Mouse (Mus musculus) bone marrow macrophage, adult 2 months (primary cell): ENCODE measurements around the gene Trmt44. TPM values are rescaled to one million over a fixed set of nuclear protein-coding genes. Genes with fewer than 3 reads are reported as not detected.

ENCODE experiments used
- H3K27ac ChIP-seq: 2 replicates; pipeline ENCODE4 v1.5.1; 2012; ENCODE audit warnings: low read depth, low read length; ENCODE audit not compliant: insufficient read depth
- H3K4me1 ChIP-seq: 2 replicates; pipeline ENCODE4 v1.6.1; 2012; ENCODE audit warnings: low read length; ENCODE audit not compliant: control insufficient read depth, insufficient read depth
- H3K4me3 ChIP-seq: 2 replicates; pipeline ENCODE4 v1.5.1; 2012; ENCODE audit warnings: mild to moderate bottlenecking, low read length, moderate library complexity; ENCODE audit not compliant: insufficient read depth
- CTCF ChIP-seq: IDR thresholded peaks from 2 replicates; pipeline ENCODE4 v1.5.1; 2012; ENCODE audit warnings: low read depth, mild to moderate bottlenecking, low read length, moderate library complexity
- POLR2A ChIP-seq: IDR thresholded peaks from 2 replicates; pipeline ENCODE4 v1.6.1; 2012; ENCODE audit warnings: mild to moderate bottlenecking, low read depth, low read length, borderline replicate concordance
- polyA plus RNA-seq: library from polyadenylated mRNA; stranded (reverse); fragments of >200 nt; gene quantifications from 2 replicates; pipeline ENCODE4 v1.2.4, GENCODE M21; 2012; ENCODE audit not compliant: missing spikeins, insufficient read depth, insufficient read length

The Trmt44 gene
- polyA plus RNA-seq, 1 experiment = 6.8 TPM

DNA sequence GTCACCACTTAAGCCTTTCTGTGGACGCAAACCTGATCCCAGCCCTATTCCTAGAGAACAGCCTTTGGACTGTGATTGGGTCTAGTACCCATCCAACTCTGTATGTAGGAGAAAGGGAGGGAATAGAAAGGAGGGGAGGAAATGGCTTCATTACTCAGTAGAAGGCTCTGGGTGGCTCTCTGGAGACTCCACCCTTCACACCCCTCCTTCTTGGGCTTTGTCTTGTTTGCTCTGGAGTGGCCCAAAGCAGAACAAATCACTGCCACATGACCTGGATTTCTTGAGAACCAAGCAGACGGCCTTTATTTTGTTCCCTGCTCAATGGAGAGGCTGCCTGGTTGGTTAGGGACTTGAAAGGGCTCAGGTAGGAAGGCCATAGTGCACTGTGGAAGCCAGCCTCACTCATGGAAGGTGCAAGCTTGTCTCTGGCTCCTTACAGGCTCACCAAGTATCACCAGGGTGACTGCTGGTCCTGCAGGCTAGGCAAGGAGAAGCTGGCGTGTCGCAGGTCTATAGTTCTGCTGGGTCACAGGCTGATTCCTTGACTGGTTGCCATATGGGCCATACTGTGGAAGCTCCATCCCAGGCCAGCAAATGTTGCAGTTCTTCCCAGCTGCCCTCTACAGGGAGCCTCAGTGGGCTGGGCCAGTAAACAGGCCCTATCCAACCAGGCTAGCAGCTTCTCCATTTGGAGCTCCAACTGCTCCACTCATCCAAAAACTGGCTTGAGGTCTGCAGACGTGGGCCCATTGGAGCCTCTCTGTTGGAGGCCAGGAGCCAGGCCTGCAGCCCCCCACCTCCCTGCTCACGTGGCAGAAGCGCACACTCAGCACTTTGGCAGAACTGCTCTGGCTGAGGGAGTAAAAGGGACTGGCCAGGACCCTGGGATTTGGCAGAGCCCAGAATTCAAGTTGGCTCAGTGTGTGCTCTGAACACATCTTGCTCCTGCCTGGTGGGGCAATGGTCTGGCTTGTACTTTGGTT, 22.7 kb downstream of the Trmt44 start:
- Histone ChIP-seq H3K4me1 (peaks cover 18% of the 10 kb centered on the region), H3K27ac (peak overlapping the region; percentile 73), H3K4me3 (no peak overlapping the region)
- TF ChIP-seq CTCF (no peak), POLR2A (no peak)

DNA sequence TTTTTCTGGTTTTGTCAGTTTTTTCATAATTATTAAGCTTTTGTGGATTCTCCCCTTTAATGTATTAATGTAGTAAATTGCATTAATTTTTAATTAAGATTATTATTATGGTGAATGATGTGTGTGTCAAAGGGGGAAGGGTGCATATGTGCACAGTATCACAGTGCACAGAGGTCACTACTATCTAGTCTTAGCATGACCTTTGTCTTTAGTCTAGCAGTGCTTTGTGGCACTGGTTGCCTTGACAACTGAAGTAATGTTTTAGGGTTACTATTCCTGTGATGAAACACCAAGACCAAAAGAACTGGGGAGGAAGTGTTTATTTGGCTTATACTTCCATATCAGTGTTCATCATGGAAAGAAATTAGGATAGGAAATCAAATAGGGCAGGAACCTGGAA, 28.7 kb downstream of the Trmt44 start:
- Histone ChIP-seq H3K27ac (no peak overlapping the region), H3K4me1 (peaks cover under 1% of the 10 kb centered on the region), H3K4me3 (no peak overlapping the region)
- TF ChIP-seq CTCF (no peak), POLR2A (no peak)

- no peak overlapping the region for H3K27ac ChIP-seq
- H3K4me1 ChIP-seq = no peaks in the 10 kb centered on the region
- no peak overlapping the region for H3K4me3 ChIP-seq
- TF ChIP-seq POLR2A (no peak), CTCF (no peak)
These were observed 33.6 kb downstream of the Trmt44 start for GRCm38 (mm10) chr5:35541059-35541790.

DNA sequence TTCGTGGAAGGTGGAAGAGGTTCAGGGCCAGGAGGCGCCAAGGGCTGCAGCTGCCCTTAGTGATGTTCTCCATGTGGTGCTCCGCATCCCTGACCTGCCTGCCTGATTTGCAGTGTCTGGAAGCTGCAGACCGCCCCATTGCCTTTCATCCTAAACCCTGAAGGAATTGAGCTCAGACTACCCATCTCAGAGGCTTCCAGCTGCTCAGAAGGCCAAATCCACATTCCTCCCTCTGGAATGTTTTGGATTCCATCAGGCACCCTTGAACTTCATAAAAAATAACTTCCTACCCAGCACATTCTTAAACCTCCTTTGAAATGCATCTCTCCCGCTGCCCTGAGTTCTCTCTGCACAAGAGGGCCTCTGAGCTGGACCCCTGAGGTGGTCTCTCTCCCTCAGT, 34.3 kb downstream of the Trmt44 start:
- Histone ChIP-seq H3K4me1 (no peaks in the 10 kb centered on the region), H3K4me3 (no peak overlapping the region), H3K27ac (no peak overlapping the region)
- TF ChIP-seq POLR2A (no peak), CTCF (no peak)

DNA sequence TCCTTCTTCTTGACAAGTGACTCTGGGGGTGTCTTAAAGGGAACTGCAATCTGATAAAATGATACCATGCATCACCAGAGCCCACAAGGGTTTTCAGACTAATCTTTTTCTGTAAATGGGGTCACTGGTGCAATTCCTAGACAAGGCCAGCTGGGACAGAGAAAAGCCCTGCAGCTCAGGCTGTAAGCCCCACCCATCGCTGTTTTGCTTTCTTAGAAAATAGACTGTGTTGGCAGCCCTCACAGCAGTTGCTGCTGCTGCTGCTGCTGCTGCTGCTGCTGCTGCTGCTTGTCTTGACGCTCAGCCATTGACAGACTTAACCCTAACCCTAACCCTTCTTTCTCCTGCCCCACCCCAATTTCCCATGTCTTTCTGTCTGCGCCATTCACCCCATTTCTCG, 35.3 kb downstream of the Trmt44 start:
- H3K4me3 ChIP-seq = no peak overlapping the region
- no peaks in the 10 kb centered on the region for H3K4me1 ChIP-seq
- no peak overlapping the region for H3K27ac ChIP-seq
- TF ChIP-seq CTCF (no peak), POLR2A (no peak)

- TF ChIP-seq POLR2A = no peak
- TF ChIP-seq CTCF = no peak
- Histone ChIP-seq H3K4me1 (no peaks in the 10 kb centered on the region), H3K27ac (no peak overlapping the region), H3K4me3 (no peak overlapping the region)
These were observed 36.8 kb downstream of the Trmt44 start for GRCm38 (mm10) chr5:35538022-35538421.

GRCm38 (mm10) chr5:35537474-35537873, 37.4 kb downstream of the Trmt44 start:
- Histone ChIP-seq H3K4me3 (no peak overlapping the region), H3K4me1 (no peaks in the 10 kb centered on the region), H3K27ac (no peak overlapping the region)
- no peak for TF ChIP-seq CTCF
- no peak for TF ChIP-seq POLR2A

DNA sequence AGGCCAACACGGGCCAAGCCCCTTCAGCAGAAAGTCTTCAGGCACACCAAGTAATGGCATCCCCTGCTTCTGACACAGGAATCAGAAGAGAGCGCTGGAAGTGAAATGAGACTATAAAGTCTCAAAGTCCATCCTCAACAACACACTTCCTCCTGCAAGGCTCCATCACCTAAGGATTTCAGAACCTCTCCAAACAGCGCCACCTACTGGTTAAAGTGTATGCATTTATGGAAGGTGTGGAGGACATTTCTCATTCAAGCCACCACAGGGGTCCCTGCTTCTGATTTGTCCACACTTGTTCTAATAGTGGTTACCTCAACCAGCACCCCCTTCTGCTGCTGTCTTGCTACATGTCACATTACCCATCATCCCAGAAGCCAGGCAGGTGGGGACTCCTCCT, 38.6 kb downstream of the Trmt44 start:
- H3K4me3 ChIP-seq = no peak overlapping the region
- H3K27ac ChIP-seq = no peak overlapping the region
- TF ChIP-seq CTCF = no peak
- no peak for TF ChIP-seq POLR2A
- no peaks in the 10 kb centered on the region for H3K4me1 ChIP-seq

- TF ChIP-seq CTCF (no peak), POLR2A (no peak)
- no peaks in the 10 kb centered on the region for H3K4me1 ChIP-seq
These were observed 43.3 kb downstream of the Trmt44 start for GRCm38 (mm10) chr5:35531586-35531985.

DNA sequence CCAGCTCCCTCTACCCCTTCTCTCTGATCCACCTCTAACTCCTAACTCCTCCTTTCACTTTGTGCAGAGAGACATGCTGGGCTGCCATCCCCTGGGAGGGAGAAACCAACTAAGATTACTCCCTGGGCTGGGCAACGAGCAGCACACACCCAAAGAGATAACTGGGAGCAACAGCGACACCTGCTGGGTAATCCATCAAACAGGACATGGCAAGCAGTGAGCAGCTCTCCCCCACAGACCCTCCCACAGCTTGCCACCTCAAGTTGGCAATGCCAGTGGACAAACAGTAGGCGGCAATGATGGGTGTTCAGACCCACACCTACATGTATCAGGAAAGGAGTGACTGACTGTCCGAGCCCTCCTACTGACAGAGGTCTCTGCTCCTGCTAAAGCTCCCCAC, 44.4 kb downstream of the Trmt44 start:
- Histone ChIP-seq H3K4me1 (no peaks in the 10 kb centered on the region), H3K27ac (no peak overlapping the region), H3K4me3 (no peak overlapping the region)
- TF ChIP-seq CTCF (peak; percentile 68), POLR2A (no peak)

More at GRCm38 (mm10) chr5:35531586-35531985, 43.3 kb downstream of the Trmt44 start:
- H3K4me3 ChIP-seq = no peak overlapping the region
- H3K27ac ChIP-seq = no peak overlapping the region
